Mouse (Mus musculus) gastrocnemius, postnatal 14 days (tissue): ENCODE results near the gene Mrps23. TPM values are rescaled to one million over a fixed set of nuclear protein-coding genes. Genes with fewer than 3 reads are reported as not detected.

ENCODE experiments used
- DNase-seq: peaks from one replicate; pipeline ENCODE4 v3.0.0; 2021; ENCODE audit warnings: mixed read lengths
- intact Hi-C: fragments of 180-260 bp; cut with DNase I; formaldehyde crosslinking; loops from one replicate; pipeline ENCODE4 v1.15.1; 2025; ENCODE audit warnings: low total_unique reads
- long read RNA-seq, 2 experiments: library from polyadenylated mRNA; stranded (forward); transcript quantifications; one replicate each; pipeline ENCODE4 v2.0.0; 2021
- total RNA-seq, 2 experiments: library from RNA; stranded (reverse); gene quantifications; 2 replicates each; pipeline ENCODE4 v1.2.3; 2021

Gene Mrps23
- 100 to 1,000 TPM; 127 to 132 TPM for total RNA-seq
- long read RNA-seq, experiment 1, transcript Mrps23-203 (5 exons, 1,404 nt) = minor isoform, 11 of 98 reads
- long read RNA-seq, experiment 1, transcript Mrps23-201 (5 exons, 1,332 nt) = major isoform, 68 of 98 reads
- long read RNA-seq, experiment 1, partial matches to known transcripts = 2 of 98 reads
- long read RNA-seq, experiment 1, other reads (novel, unspliced or antisense) = 17 of 98 reads
- long read RNA-seq, experiment 2, transcript Mrps23-203 (5 exons, 1,404 nt) = minor isoform, 18 of 86 reads
- long read RNA-seq, experiment 2, transcript Mrps23-201 (5 exons, 1,332 nt) = major isoform, 60 of 86 reads
- long read RNA-seq, experiment 2, partial matches to known transcripts = 0 of 86 reads
- long read RNA-seq, experiment 2, other reads (novel, unspliced or antisense) = 7 of 86 reads

DNA sequence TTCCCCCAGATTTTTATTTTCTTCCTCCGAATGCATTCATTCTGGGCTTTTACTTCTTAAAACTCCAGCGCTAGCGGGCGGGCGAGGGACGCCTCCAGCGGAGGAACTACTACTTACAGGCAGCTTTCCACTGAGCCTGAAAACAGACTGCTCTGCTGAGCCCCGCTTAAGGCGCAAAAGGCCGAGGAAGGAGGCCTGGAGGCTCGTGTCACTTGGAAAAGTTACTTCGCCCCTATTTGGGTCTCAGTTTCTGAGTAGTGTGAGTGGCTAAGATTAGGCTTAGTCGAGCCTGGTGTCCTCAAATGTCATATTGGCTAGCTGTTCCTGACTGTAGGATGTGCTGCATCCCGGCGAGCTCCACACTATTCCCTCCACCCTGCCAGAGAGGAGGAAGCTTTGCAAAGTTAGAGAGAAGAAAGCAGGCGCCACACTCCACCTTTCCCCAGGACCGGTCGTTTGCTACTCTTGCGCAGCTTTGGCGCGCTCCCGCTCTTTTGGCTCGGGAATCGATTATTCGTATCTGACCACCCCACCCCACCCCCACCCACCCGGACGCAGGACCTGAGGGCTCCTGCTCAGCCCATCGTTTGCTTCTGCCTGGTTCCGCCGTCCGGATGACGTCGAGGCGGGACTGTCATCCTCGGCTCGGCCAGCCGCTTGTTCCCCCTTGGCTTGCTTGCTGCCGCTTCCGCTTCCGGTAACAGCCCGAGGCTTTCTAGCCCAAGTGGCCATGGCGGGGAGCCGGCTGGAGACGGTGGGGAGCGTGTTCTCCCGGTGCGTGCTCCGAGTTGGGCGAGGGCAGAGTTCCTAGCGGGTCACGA, at the start of gene Mrps23:
Mrps23 (plus strand) TSS at position 677 of the 821 bp plus-strand sequence.
- peak; percentile 95 for DNase-seq
- intact Hi-C loops = no loop called here

DNA sequence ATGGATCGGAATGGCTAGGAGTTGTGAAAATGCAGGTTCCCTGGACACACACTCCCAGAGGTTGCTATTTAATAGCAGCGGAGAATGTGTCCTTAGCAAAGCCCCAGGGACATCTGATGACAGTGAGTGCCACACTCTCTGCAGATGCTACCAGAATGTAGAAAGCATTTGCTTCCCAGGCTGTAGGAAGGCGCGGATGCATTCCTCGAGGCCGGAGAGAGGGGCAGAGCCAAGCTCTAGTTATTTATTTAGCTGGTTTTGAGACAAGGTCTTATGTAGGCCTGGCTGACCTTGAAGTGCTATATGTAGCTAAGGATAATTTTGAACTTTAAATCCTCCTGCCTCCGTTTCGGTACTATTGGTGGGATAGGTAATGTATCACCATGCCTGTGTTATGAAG, 49.7 kb upstream of the Mrps23 start:
- intact Hi-C loops = loop anchor here (5.0 kb wide), 1 partner anchor 37 kb away; no protein-coding TSS in a partner anchor

DNA sequence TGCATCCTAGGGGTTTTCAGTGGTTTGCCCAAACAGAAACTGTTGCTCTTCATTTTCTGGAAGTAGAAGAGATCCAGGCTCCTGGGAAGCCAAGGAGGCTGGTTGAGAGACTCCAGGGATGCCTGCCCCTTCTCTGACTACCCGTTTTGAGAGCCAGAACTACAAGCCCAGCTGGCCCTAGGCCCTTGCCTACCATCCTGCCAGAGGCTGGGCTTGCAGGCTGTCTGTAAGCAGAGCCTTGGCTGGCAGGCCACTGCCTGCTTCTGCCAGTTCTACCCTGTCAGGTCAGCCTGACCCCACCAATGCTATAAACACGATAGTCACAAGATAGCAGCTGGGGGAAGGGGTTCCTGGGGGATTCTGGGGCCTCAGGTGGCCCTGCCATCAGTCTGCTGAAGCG, 48.7 kb upstream of the Mrps23 start:
- intact Hi-C loops = no loop called here

More for the DNA sequence above, 49.7 kb upstream of the Mrps23 start:
- no peak for DNase-seq

DNA sequence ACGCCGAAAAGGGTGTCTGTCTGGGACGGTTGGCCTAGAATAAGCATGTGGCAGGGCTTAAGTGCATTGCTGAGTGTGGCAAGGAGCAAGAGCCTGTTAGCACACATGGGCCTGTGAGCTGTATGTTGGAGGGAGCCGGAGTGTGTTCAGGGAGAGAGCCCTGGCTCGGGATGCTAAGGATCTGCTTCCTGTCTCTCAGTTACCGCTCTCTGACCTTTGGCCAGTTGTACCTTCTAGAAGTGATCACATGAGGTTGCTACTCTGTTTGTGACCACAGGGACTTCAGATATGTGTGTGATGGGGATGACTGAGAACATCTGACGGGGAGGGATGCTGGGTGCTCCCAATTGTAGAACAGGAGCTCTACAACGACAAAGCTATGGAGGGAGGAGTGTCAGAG, 48.2 kb upstream of the Mrps23 start:
- no peak for DNase-seq
- intact Hi-C loops = no loop called here

More for the DNA sequence above, 48.7 kb upstream of the Mrps23 start:
- DNase-seq = peak; percentile 87

DNA sequence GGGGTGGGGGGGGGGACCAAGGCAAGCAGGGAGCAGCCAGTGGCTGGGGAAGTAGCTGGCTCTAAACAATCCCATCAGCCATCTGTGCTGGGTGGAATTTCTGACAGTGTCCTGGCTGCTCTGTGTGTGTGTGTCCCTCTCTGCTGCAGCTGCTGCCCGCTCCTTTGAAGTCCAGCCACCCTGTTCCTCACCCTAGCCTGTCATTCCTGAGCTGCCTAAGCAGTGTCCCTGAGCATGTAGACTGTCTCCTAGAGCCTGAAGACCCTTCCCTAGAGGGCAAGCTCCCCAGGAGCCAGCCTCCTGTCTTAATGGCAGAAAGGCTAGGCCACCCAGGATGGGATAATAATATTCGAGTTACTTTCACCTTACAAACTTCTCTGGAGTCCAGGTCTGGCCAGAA, 47.8 kb upstream of the Mrps23 start:
- peak; percentile 53 for DNase-seq
- intact Hi-C loops = no loop called here

DNA sequence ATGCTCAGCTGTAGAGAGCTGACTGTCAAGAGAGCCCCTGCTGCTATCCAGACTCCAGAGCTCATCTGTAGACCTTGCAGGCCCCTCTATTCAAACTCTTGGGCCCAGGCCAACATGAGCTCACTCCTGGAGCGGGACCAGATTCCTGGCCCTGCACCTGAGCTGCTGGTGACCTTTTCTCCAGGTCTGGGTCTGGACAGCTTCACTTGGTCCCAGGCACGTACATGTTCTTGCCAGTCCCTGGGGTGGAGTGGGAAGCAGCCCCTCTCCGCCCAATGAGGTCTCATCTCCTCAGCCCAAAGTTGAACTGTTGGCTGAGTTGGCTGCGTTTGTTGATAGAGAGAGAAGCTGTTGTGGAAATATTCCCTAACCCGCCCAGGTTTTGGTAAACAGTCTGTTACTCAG, 45.3 kb upstream of the Mrps23 start:
- peak; percentile 69 for DNase-seq
- intact Hi-C loops = no loop called here

DNA sequence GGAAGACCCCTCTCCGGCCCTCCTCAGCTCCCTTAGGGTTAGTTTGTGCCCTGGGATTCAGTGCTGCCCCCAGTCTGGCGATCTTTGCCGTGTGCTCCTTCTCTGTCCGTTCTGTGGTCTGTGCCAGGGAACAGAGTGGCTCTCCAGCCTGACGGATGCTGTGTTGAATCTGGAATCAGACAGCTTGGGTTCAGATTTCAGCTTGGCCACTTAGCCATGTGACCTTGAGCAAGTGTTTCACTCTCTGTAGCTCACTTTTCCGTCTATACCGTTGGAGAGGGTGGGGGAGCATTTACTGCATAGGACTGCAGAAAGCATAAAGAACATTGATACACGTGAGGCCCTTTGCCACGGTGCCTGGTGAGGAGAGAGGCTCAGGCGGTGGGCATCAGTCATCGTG, 44.8 kb upstream of the Mrps23 start:
- intact Hi-C loops = no loop called here
- peak; percentile 68 for DNase-seq

DNA sequence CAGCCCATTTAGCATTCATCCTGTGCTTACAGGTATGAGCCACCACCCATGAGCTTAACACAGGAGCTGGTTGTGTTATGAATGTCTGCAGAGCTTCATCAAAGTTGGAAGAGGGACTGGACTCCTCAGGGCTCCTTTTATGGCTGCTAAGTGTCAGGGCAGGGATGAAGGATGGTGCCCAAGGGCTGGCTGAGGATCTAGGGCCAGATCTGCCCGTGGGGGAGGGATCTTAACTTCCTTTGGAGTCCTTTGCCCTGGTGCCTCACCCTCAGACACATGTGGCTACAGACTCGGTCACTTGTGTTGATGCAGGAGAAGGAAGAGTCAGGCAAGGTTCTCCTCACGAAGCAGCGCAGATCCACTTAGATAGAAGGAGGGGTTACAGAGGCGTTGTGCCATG, 43.9 kb upstream of the Mrps23 start:
- no peak for DNase-seq
- intact Hi-C loops = no loop called here

DNA sequence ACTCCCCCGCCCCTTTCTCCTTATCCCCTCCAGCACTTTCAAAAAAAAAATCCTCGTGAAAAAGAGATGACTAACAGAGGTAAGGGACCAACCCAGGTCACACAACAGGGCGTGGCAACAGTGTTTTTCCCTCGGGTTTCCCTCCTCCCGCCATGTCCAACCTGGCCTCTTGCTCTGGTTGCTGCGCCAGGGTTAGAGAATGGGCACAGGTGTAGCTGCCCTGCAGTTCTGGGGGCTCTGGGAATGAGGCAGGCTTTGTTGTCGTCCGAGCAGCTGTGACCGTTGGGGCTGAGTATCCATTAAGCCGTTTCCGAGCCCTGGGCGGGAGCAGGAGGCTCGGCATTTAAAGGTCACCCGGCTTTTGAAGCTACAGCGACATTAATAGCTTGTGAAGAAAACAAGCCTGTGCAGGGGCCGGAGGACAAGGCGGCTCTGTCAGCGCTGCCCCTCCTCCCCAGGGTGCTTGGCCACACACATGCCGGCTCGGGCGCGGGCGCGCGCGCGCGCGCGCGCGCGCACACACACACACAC, 43.1 kb upstream of the Mrps23 start:
- DNase-seq = peak; percentile 81
- intact Hi-C loops = no loop called here

DNA sequence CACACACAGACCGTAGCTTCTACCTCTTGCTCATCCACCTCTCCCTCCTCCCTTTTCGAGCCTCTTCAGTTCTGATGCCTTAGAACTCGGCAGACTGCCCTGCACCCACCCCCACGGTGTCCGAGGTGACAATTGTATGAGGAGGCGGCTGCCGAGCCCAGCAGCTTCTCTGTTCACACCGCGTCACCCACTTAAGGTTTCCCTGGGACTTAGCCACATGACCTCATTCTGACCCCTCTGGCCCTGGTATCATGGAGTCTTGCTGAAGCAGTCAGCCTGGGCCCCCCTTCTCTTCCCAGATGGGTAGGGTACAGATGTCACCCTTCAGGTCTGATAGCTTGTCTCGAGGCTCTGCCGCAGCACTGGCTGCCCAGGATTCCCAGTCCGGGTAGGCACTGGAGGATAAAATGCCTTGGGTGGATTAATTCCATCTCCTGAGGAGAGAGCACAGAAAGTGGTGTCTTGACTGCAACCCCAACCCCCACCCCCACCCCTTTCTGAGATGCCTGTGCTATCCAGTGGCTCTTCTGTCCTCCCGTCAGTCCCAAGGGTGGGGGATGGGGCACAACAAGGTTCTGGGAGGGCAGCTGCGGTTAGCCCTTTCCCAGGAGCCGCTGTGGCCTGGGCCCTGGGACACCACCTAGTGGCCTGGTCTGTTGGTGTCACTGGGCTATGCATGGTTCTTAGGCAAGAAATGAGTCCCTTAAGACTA, 42.4 kb upstream of the Mrps23 start:
- DNase-seq = peak; percentile 96
- intact Hi-C loops = no loop called here

DNA sequence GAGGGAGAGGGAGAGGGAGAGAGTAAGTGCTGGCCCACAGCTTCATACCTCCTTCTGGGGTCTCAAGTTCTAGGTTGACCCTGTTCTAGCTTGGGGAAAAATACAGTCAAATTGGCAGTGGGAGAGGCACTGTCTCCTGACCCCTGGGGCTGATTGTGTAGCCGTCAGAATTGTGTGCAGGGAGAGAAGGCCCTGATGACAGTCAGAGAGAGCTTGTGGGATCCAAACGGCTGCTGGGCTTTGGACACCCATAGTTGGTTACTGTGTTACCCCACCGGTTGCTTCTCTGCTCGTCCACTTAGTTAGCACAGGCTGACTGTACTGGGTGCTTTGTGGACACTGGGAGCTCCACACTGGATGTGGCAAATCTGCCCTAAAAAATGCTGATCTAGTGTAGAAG, 41.4 kb upstream of the Mrps23 start:
- intact Hi-C loops = no loop called here
- DNase-seq = no peak

DNA sequence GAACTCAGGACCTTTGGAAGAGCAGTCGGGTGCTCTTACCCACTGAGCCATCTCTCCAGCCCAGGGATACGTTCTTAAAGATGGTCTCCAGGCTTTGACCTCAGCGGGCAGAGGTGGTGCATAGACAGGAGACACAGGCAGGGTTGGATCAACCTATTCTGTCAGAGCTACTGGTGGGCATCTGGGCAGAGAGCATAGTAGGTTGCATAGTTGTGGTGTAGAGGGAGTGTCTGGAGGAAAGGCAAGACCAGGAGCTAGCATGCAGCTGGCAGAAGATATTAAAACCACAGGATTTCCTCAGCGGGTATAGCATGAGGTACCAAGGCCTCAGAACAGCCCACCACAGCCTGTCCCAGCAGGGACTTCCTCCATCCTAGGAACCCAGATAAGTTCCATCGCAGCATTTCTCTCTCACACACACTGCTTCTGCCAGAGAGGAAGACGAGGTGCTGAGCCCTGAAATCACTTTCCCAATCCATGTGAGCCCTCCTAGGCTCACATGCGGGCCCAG, 39.9 kb upstream of the Mrps23 start:
- intact Hi-C loops = no loop called here
- DNase-seq = no peak

DNA sequence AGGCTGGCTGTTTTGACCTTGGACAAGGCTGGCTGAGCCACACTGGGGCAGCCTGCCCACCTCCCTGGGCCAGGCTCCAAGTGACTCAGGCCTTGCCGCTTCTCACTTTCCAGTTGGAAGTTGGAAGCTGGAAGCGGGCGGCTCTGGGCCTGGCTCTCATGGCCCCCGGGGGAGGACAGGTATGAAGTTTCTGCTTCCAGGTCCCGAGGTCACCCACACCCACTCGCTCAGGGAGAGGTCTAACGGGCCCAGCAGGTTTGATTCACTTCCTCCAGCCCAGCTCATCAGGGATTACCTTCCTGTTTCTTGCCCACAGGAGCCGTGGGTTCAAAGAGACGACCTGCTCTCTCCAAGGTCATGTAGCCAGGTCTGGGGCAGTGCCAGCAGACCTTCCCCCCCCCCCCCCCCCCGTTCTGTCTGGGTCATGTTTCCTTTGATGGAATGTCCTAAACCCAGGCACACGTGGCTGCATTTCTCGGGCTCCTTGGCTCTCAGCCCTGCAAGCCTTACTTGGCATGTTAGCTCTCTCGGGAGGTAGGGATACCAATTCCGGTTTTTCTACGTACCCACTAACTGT, 39.3 kb upstream of the Mrps23 start:
- intact Hi-C loops = no loop called here
- peak; percentile 92 for DNase-seq

DNA sequence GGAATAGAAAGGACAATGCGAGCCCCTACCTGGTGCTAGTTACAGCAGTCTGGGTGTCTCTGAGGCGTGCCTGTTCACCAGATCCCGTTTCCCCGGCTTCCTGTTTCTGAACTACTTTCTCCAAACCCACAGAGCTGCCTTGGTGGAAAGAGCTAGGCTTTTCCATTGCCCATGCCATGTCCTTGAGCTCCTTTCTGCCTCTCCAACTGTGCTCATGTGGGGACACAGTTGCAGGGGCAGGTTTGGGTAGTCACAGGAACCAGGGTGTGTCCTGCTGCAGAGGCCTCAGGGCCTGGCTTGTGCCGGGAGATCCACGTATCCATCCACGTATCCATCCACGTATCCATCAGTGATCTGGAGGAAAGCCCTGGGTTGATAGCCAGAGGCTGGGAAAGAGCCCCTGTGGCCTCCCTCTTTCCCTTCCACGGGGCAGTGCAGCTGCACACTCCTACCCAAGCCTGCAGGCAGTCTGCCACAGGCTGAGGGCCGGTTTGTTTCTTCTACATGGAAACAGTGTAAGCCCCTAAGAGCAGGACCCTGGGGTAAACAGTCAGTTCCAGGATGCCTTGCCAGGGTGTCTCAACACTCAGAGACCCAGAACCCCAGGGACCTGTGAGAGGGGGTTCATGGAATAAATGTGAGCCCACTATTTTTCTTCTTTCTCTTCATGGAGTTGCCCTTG, 38.4 kb upstream of the Mrps23 start:
- intact Hi-C loops = no loop called here
- peak; percentile 52 for DNase-seq

DNA sequence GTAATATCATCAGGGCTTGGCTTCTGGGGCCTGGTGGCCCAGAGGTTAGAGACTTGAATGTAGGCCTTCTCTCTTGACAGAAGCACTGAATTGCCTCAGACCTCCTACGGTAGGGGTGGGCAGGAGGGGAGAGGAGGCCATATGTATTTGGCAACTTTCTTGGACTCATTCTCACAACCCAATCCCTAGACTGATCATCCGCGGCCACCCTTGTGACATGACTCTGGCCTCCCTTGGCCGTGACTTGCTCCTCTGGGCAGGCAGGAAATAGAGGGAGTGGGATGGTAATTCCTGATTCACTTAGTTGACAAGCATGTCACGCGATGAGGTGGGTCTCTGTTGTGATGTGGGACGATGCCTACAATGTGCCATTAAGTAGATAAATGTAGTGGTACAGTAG, 37.7 kb upstream of the Mrps23 start:
- DNase-seq = no peak
- intact Hi-C loops = no loop called here

DNA sequence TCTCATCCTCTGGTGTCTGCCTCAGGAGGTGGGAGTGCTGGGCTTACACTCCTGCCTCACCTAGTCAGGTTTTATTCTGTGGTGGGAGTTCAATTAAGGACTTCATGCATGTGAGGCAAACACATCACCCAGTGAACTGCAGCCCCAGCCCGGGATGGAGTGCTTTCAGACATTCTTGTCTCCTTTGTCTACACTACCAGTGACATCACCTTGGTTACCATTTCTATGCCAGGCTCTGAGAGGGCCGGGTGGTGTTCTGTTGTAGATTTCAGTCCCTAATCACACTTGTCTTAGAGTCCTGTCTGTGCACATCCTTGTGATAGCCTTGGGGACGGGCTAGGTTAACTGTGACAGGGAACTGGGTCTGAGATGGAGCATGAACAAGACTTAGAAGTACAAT, 35.6 kb upstream of the Mrps23 start:
- intact Hi-C loops = no loop called here
- DNase-seq = no peak

DNA sequence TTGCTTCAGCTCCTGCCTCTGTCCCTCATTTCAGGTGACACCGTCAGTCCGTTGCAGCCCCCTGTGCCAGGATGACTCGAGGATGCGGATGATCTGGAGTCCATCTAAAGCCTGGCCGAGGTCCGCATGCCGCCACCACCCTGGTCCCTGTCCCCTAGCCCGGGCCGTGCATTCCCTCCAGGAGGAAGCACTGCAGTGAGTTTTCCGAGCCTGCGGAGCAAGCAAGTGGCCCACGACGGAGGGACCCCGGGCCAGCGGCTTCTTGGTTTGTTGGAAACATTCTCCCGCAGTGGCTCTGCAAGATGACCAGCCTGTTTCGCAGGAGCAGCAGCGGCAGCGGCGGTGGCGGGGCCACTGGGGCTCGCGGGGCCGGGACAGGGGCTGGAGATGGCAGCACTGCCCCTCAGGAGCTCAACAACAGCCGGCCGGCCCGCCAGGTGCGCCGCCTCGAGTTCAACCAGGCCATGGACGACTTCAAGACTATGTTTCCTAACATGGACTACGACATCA, 34.6 kb upstream of the Mrps23 start:
- intact Hi-C loops = no loop called here
- no peak for DNase-seq

DNA sequence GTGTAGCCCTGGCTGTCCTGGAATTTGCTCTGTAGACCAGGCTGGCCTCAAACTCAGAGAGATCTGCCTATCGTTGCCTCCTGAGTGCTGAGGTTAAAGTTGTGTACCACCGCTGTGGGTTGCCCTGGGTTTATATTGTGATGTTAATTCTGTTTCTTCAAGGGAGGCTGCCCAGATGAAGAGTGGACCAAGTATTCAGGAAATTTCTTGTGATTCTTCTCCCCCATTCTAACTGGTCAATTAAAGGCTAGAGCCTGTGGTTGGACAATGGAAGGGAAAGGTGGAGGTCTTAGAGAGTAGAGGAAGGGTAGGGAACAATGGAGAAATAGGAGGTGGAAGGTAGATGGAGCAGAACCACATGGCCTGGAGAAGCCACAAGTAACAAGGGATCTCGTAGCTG, 33.6 kb upstream of the Mrps23 start:
- DNase-seq = no peak
- intact Hi-C loops = no loop called here
